Mouse (Mus musculus) ES-Bruce4 (cell line): ENCODE measurements around the gene Gfm2. TPM values are rescaled to one million over a fixed set of nuclear protein-coding genes. Genes with fewer than 3 reads are reported as not detected.

Experiments used
- H3K27ac ChIP-seq: 2 replicates; pipeline ENCODE4 v1.5.1; 2012; ENCODE audit warnings: low read length, inconsistent platforms; ENCODE audit not compliant: insufficient read depth
- H3K27me3 ChIP-seq: 2 replicates; pipeline ENCODE4 v1.6.1; 2012; ENCODE audit warnings: mild to moderate bottlenecking, low read length, inconsistent platforms; ENCODE audit not compliant: control insufficient read depth, poor library complexity, insufficient read depth, severe bottlenecking
- H3K36me3 ChIP-seq: 2 replicates; pipeline ENCODE4 v1.6.1; 2012; ENCODE audit warnings: inconsistent platforms, mild to moderate bottlenecking, low read length, moderate library complexity; ENCODE audit not compliant: control insufficient read depth, poor library complexity, insufficient read depth, severe bottlenecking
- H3K4me1 ChIP-seq: one replicate; pipeline ENCODE4 v1.8.1; 2011; ENCODE audit warnings: low read length; ENCODE audit not compliant: control insufficient read depth, insufficient read depth
- H3K4me3 ChIP-seq: 2 replicates; pipeline ENCODE4 v1.5.1; 2011; ENCODE audit warnings: low read depth, mild to moderate bottlenecking, low read length
- H3K9ac ChIP-seq: 2 replicates; pipeline ENCODE4 v1.6.1; 2012; ENCODE audit warnings: low read depth, mild to moderate bottlenecking, inconsistent platforms; ENCODE audit not compliant: poor library complexity, severe bottlenecking
- H3K9me3 ChIP-seq: replicated peaks from 2 replicates; pipeline ENCODE4 v1.6.1; 2012; ENCODE audit warnings: mild to moderate bottlenecking, low read length, inconsistent platforms; ENCODE audit not compliant: control insufficient read depth, poor library complexity, insufficient read depth, severe bottlenecking
- CTCF ChIP-seq: IDR thresholded peaks from one replicate; pipeline ENCODE4 v1.8.1; 2011; ENCODE audit warnings: low read depth, low read length
- EP300 ChIP-seq: IDR thresholded peaks from 2 replicates; pipeline ENCODE4 v1.6.1; 2011; ENCODE audit warnings: low read depth, low read length; ENCODE audit not compliant: insufficient read depth
- POLR2A ChIP-seq: IDR thresholded peaks from one replicate; pipeline ENCODE4 v1.8.1; 2011; ENCODE audit warnings: low read length; ENCODE audit not compliant: insufficient read depth
- polyA plus RNA-seq: library from polyadenylated mRNA; stranded (reverse); fragments of >200 nt; gene quantifications from 2 replicates; pipeline ENCODE4 v1.2.4, GENCODE M21; 2011; ENCODE audit warnings: low read depth; ENCODE audit not compliant: missing spikeins, insufficient read depth, insufficient read length

Gene Gfm2
- polyA plus RNA-seq, 1 experiment, result 70.8 TPM

- TF ChIP-seq EP300 (no peak), POLR2A (no peak), CTCF (no peak)
- H3K27me3 ChIP-seq, result no peaks in the 10 kb centered on the region
- H3K4me1 ChIP-seq, result no peaks in the 10 kb centered on the region
- H3K36me3 ChIP-seq, result peaks cover 4% of the 10 kb centered on the region; the same call in 1 of the 2 replicates
- H3K4me3 ChIP-seq, result peak overlapping the region; percentile 47
- H3K9ac ChIP-seq, result peak overlapping the region; percentile 60; the same call in 1 of the 2 replicates
- H3K9me3 ChIP-seq, result no peaks in the 10 kb centered on the region
- no peak overlapping the region for H3K27ac ChIP-seq
Measured at GRCm38 (mm10) chr13:97196925-97197218, 59.1 kb downstream of the Gfm2 start.

GRCm38 (mm10) chr13:97197932-97198562 is 60.3 kb downstream of the Gfm2 start, which contains the start of gene Hexb:
Gene Hexb (minus strand): TSS chr13:97198357.
- H3K27ac ChIP-seq, result peak within 1 kb of the TSS; percentile 46
- TF ChIP-seq POLR2A (peak; percentile 87), EP300 (peak; percentile 69; the same call in 1 of the 2 replicates), CTCF (no peak)
- H3K9me3 ChIP-seq, result no peaks in the 10 kb centered on the region
- H3K9ac ChIP-seq, result peak within 1 kb of the TSS; percentile 60
- H3K36me3 ChIP-seq, result 0 out of 2 replicates have a peak, but pooled peaks cover 3% of the 10 kb centered on the region
- H3K4me3 ChIP-seq, result peak within 1 kb of the TSS; percentile 68
- H3K4me1 ChIP-seq, result no peaks in the 10 kb centered on the region
- H3K27me3 ChIP-seq, result no peaks in the 10 kb centered on the region

GRCm38 (mm10) chr13:97199123-97199522 is 61.4 kb downstream of the Gfm2 start:
- Histone ChIP-seq H3K27me3 (no peaks in the 10 kb centered on the region), H3K27ac (no peak overlapping the region), H3K36me3 (no peaks in the 10 kb centered on the region), H3K4me1 (no peaks in the 10 kb centered on the region), H3K9ac (no peak overlapping the region), H3K4me3 (no peak overlapping the region), H3K9me3 (no peaks in the 10 kb centered on the region)
- TF ChIP-seq EP300, result no peak
- TF ChIP-seq CTCF, result no peak
- no peak for TF ChIP-seq POLR2A

- Histone ChIP-seq H3K9me3 (no peaks in the 10 kb centered on the region), H3K4me1 (peaks cover under 1% of the 10 kb centered on the region), H3K4me3 (no peak overlapping the region), H3K27me3 (no peaks in the 10 kb centered on the region), H3K36me3 (no peaks in the 10 kb centered on the region), H3K9ac (no peak overlapping the region), H3K27ac (no peak overlapping the region)
- TF ChIP-seq CTCF (no peak), POLR2A (no peak), EP300 (no peak)
Measured at GRCm38 (mm10) chr13:97201076-97201475, 63.3 kb downstream of the Gfm2 start.

- Histone ChIP-seq H3K4me3 (no peak overlapping the region), H3K4me1 (peaks cover 1% of the 10 kb centered on the region), H3K27ac (no peak overlapping the region), H3K27me3 (no peaks in the 10 kb centered on the region), H3K9ac (no peak overlapping the region), H3K36me3 (no peaks in the 10 kb centered on the region), H3K9me3 (no peaks in the 10 kb centered on the region)
- no peak for TF ChIP-seq EP300
Measured at GRCm38 (mm10) chr13:97201896-97202295, 64.2 kb downstream of the Gfm2 start.

- Histone ChIP-seq H3K27me3 (no peaks in the 10 kb centered on the region), H3K9ac (peak overlapping the region; percentile 80), H3K9me3 (no peaks in the 10 kb centered on the region), H3K4me1 (peaks cover 1% of the 10 kb centered on the region), H3K27ac (peak overlapping the region; percentile 88), H3K4me3 (peak overlapping the region; percentile 49), H3K36me3 (no peaks in the 10 kb centered on the region)
- no peak for TF ChIP-seq POLR2A
- TF ChIP-seq CTCF, result peak; percentile 1
Measured at GRCm38 (mm10) chr13:97205052-97205701, 67.4 kb downstream of the Gfm2 start.
